Mouse (Mus musculus) yolk sac, embryonic 10.5 days (tissue): Measurements from ENCODE around the gene Dnmbp.
A peak's percentile ranks its signal among the peaks of the same experiment; 100 is the strongest.

Experiments used
- DNase-seq: peaks from one replicate; pipeline ENCODE4 v3.0.0-alpha.2; 2017; ENCODE audit warnings: low spot score

Gene Dnmbp

DNA sequence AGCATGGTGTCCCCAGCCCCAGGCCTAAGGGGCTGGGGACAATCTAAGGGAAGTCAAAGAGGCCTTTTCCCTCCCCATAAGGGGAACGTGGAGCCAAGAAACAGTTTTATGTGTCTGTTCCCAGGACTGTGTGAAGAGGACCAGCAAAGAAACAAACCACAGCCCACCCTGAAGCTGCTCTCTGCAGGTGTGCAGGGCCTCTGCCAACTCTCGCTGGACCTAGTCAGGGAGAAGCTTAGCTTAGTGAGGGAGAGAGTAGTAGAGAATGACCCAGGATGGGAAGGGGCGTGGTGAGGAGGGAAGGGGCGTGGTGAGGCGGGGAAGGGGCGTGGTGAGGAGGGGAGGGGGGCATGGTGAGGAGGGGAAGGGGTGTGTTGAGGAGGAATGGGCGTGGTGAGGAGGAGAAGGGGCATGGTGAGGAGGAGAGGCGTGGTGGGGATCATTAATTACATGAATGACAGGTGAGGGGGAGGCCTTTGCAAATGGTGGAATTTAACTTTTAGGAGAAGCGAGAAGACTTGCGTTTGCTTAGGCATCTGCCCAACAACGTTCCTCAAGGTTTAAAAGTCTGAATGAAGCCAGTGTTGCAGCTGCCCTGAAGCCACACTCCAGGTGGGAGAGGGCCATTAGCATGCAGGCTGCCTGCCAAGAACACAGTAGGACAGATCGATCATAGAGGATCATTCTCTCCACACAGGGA, 9.3 kb upstream of the Dnmbp start:
- DNase-seq: no peak

DNA sequence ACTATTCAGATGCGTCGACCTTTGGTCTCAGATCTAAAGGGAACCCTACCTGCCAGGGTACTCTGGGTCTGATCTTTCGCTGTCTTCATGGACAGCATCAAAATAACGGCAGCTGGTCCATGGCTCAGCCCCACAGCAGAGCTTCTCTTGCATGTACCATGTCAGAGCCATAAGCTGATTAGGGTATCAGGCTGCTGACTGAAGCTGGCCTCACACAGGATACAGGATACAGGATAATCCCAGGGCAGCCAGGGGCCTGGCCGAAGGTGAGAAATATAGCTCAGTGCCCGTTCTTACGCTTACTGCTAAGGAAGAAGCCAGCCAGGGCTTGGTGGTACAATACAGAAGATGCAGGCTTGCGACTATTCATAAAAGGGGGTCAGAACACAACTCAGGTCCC, 4.6 kb upstream of the Dnmbp start:
- no peak for DNase-seq

DNA sequence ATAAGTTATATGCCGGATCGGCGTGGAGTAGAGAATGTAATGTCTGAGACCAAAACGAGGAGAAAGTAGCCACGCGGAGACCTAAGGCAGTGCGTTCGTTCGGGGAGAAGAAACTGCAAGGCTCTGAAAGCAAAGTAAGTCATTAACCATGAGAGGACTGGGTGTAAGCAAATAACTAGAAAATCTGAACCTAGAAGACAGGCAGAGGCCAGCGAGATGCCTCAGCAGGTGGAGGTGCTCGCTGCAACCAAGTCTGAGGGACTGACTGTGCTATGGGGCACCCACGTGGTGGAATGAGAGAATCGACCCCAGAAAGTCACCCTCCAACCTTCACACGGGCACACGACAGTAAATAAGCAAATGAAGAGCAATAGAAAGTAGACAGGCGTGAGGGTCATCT, 3.1 kb upstream of the Dnmbp start:
- DNase-seq: peak; percentile 68

DNA sequence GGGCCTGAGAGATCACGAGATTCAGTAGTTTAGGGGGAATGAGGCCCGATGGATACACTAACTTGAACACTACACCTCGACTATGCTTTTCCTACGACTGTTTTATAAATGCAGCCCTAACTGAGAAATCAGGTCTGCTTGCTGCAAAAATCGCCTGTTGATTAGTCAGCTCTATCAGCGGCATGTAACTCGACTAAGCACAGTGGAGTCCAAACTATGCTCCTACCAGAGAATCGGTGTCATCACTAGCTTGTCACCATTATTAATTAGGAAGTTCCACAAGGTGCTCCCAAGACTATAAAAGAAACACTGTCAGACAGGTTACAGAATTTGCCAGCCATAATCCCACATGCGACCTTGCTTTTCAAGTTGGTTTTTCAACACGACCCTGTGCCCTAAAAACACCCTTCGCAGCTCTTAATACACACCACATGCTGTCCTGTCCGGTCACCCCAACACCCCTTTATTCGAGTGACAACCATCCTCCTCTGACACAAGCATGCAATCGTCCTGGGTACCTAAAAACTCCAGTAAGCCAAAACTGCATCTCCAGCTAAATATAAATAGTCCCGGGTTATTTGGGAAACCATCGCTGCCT, 721 bp downstream of the Dnmbp start:
- DNase-seq: no peak

DNA sequence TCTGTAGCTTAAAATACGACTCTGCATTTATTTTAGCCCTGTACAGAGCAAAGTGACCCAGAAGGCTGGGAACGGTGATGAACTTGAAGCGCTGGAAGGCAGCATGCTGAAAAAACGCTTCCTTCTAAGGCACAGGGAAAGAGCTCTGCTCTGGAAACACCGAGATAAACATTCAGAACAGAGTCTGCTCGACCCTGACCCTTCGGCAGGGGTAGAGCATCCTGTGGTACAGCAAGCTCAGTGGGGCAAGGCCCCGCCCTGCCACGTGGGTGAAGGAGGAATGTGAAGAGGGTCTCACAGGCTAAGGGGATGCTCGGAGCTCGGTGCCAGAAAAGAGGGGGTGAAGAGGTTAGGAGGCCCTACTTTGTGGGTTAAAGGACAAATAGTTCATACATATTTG, 1.6 kb downstream of the Dnmbp start:
- peak; percentile 67 for DNase-seq

DNA sequence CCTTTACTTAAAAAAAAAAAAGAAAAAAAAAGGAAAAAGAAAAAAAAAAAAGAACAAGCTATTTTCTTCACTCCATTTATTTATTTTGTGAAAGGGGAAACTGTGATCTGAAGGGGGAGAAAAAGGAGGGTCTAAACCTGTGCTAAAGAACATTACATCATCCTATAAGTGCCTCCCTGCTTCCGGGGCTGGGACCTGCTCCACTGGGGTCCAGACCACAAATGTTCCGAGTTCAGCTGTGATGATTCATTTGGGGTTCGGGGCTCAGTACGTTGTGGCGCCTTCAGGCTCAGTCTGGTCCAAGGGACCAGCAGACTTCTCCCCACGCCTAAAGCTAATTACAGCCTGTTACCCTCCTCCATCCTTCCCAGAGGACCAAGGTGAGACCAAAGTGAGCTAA, 9.1 kb downstream of the Dnmbp start:
- DNase-seq: no peak

DNA sequence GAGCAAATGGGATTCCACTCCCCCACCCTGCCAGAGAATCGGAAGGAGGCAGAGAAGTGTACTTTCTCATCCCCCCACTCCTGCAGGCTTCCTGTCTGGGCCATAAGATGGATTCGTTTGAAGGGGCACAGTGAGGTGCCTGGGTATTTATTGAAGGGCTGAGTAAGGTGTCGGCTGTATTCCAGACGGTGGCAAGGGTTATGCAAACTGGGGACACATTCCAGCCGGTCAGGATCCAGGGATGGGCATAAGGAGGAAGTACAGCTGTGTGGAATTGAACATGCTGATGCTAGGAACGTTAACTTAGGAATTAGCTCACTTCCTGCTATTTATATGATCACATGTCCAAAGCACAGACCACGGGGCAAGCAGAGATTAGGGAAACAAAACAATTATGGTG, 9.6 kb downstream of the Dnmbp start:
- DNase-seq: no peak

DNA sequence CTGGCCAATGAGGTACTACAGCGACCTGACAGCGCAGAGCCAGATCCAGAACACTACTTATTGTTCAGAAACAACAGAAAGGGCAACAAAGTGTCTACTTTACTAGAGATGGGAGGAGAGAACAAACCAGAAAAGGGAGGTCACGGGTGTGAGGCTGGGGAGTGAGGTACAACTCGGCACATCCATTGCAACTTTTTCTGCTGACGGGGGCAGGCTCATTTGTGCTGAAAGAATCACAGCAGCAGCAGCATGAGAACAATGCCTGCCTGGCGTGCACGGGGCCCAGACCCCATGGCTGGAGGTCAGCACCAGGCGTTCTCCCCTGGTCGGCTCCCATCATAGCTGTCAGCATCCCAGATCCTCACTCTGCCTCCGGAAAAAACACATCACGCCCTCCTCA, 10.1 kb downstream of the Dnmbp start:
- no peak for DNase-seq

DNA sequence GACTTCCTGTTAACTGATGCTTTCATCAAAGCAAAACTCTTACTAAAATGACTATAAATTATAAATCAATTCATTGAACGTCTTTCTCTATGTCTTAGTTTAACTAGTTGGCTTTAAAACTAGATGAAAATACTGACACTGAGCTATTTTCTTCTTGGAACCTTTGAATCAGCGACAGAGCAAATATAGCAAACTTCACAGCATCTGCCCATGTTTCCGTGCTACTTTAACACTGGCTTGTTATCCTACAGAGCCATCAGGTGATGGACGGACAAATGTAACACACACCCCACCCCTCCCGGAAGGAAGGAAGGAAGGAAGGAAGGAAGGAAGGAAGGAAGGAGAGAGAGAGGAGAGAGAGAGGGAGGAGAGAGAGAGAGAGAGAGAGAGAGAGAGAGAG, 12.0 kb downstream of the Dnmbp start:
- no peak for DNase-seq

DNA sequence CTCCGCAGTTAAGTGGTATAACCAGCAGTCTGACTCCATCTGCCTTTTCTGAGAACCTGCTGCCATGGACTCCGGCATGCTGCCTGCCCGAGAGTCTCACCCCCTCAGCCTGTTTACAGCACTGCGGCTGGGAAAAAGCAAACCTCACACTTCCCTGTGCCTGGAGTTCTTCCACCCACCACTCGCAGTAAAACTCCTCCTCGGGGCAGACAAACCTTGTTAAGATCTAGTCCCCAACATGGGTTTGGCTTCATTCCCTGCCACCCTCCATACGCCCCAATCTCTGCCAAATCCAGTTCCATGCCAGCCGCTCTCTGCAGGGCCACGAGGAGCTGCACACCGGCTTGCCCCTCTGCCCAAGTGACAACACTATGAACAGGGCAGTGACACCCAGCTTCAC, 12.9 kb downstream of the Dnmbp start:
- DNase-seq: no peak

DNA sequence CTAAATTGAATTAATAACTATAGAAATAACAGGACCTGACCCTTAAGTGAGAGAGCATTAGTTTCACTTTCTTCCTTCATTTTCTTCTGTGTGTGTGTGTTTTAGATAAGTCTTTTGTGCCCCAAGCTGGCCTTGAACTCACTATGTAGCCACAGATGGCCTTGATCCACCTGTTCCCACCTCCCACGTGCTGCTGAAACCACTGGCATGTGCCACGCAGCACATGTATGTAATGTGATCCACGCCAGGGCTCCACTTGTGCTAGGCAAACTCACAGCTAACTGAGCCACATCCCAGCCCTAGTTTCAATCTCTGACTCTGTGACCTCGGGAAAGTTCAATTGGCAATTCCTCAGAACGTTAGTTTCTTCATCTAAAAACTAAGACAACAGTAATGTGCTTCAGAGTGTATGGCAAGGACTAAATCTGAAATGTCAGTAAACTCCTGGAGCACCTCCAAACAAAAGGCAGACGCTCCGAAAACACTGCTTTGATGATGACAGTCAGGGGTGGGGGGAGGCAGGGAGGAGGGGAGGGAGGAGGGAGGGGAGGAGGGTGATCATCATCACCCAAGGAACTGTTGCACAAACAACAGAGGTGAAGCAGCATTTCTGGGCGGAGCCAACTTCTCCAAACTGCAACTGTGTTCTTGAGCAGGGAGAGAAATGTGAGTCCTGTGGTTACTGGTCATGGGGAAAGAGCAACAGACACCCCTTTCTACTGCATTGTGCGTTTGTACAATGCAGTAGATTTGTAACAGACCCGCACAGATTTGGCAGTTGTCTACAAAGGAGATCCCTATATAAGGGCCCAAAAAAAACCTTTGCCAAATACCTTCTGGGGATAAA, 13.6 kb downstream of the Dnmbp start:
- DNase-seq: no peak

DNA sequence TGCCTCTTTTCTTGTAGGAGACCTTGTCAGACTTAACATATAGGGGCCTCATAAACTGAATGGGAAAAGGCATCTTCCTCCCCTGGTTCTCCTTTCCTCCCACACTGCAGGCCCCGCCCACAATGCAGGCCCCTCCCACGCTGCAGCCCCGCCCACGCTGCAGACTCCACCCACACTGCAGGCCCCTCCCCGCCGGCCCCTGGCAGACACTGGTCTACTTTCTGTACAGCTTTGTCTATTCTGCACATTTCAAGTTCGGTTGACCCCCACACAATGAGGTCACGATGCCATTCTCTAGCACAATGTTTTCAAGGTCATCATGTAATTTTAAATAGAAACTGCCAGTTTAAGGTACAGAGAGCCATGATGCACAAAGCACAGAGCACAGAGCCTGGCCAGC, 15.6 kb downstream of the Dnmbp start:
- DNase-seq: no peak

DNA sequence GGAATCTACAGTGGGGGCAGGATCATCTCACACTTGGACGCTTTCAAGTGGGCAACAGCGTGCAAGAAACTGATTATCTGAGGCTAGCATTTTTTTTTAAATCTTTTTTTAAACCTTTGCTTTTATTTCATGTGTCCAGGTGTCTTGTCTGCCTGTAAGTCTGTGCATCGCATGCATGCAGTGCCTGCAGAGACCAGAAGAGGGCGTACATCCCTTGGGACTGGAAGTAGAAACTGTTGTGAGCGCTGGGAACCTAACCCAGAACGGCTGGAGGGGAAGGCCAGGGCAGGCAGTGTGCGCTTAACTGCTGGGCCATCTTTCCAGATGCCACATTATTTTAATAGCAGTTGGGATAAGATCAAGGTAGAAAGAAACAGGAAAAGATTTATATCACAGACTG, 17.0 kb downstream of the Dnmbp start:
- no peak for DNase-seq

DNA sequence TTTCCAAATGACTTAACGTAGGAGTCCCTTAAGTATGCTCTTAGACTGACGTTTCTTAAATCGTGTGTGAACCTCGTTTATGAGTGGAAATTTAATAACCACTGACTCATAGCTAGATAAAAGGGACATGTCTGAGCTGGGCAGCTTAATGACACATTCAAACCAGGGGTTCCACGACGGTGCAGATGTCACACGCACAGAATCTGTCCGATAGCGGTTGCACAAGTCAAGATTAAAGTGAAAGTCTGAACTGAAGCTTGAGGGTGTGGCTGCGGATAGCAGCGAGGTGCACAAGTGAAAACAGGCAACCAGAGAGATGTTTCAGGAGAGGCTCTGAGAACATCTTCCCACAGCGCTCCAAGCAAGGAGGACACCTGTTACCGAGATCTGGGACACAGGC, 18.6 kb downstream of the Dnmbp start:
- no peak for DNase-seq

DNA sequence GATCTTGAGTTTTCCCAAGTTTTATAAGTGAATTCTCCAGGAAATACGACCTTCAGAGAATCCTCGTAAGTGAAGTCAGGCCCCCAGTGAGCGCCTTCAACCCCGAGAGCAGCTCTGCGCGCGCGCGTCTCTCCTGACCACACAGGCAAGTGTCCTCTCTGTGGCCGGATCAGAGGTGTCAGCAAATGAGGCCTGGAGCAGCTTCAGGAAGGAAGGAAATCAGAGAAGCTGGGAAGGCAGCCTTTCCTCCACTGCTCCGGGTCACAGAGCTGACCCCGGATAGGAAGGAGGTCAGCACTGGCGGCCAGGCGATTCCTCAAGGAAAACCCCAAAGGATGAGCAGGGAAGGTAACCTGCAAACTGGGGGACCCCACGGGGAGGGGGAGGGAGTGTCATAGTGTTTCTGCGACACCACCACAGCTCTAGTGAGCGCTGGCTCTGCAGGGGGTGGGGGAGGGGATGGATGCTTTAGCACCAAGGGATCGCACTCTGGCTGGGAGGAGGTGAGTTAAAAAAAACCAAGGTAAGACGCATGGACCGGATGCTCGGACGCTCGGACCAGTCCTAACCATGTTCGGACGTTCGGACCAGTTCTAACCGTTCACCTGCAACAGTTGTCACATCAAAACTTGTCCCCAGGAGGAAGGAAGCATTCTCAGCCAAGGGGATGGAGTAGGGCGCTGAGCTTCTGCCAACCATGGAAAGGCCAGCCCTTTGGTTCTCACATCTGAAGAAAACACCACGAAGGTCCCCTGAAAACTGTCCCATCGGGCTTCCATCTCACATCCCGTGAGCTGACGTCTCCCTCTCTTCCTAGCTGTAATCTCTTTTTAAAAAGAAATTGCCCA, 19.3 kb downstream of the Dnmbp start:
- peak; percentile 74 for DNase-seq

DNA sequence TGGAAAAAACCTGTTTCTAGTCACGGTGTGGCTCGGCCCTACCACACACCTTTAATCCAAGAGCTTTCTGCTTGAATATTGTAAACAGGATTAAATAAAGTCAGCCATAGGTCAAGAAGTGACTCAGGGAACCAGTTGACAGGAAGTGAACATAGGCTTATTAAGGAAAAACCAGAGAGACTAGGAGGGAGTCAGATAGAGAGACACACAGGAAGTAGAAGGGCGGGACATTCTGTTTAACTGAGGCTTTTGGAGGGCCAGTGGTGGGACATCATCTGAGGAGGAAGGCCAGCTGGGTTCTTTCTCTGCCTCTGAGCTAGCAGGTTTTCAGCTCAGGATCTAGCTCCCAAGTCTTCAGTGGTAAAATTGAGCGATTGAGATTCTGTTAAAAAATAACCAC, 20.1 kb downstream of the Dnmbp start:
- DNase-seq: no peak

DNA sequence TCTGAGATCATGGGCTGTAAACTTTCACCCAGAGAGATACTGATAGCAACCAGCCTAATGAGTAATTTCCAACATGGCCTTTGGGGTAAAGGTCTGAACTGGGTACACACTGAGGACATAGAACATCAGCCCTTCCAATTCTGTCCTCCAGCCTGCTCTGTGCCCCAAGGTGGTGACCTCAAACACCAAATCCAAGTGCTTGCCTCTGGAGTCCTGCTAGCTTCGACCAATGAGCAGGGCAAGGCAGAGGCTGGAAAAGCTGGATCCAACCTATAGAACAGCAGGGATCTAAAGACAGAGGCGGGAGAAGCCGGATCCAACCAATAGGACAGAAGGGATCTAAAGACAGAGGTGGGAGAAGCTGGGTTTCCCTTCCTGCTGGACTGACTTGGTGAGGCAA, 21.2 kb downstream of the Dnmbp start:
- peak; percentile 64 for DNase-seq

DNA sequence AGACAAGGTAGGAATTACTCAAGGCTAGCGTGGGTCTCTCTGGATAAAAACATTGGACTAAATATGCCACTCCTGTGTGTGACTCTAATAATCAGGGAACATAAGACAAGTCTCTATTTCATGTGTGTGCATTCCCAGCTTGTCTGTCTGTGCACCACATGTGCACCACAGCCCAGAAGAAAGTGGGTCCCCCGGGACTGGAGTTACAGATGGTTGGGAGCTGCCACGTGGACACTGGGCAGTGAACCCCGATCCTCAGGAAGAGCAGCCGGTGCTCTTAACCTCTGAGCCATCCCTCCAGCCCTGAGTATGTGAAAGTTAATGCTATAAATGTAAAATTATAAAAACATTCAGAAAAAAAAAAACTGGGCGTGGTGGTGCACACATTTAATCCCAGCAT, 22.2 kb downstream of the Dnmbp start:
- no peak for DNase-seq

DNA sequence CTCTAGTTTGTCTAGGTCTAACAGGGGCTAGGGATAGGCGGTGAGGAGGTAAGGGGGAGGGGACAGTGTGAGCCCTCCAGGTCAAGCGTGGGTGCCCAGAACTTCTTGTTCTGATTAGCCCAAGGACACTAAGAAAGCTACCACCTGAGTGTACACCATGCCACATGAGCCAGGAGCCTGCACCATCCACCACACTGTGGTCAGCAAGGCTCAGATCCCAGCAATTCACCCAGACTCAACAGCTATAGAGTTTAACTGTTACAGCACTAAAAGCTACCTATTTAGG, 22.6 kb downstream of the Dnmbp start:
- no peak for DNase-seq

DNA sequence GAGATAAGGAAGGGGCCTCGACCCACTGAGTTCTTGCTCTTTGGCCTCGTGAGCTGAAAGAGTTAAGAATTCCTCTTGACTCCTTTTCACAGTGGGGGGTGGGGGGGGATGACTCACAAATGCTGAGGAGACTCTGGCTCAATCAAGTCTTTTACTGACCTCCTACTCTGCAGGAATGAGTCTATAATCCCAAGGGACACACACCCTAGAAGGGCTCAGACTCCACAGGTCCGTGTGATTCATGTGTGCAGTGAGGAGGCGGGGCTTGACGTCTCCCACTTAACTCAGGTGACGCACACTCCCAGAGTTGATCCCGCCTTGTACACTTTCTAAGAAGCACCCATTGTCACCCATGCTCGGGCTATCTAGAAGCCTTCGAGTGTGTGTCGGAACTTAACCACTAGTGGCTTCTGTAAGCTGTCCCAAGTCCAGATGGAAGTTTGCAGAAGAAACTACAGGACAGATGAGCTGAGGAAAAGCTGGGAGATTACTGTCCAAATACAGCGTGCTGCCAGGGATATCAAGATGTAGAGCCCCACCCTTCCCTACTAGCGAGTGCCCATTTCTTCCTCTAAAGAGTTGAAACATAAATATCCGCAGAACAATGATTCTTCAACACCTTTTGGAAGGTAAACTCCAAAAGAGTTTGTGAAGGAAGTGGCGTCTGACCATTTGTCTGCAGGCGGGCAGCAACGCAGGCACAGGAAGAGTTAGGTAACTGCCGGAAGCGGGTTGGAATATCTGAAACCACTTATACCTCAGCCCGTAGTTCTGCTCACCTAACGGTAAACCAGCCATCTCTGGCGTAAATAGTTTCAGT, 23.2 kb downstream of the Dnmbp start:
- peak; percentile 76 for DNase-seq

DNA sequence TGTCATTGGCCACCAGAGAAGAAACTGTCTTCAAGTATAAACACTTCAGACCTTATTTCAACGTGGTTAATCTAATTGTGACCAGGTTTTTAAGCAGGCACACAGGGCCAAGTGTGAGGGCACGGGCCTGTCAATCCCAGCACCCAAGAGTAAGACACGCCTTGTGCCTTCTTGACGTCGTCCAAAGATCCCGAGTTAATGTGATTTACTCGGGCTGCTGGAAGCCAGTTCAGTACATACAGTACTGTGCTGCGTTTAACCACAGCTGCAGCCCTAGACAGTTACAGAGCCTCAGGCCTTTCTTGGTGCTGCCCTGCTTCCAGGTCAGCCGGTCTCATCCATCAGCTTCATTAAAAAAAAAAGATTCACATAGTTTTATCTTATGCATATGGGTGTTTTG, 24.6 kb downstream of the Dnmbp start:
- DNase-seq: no peak

DNA sequence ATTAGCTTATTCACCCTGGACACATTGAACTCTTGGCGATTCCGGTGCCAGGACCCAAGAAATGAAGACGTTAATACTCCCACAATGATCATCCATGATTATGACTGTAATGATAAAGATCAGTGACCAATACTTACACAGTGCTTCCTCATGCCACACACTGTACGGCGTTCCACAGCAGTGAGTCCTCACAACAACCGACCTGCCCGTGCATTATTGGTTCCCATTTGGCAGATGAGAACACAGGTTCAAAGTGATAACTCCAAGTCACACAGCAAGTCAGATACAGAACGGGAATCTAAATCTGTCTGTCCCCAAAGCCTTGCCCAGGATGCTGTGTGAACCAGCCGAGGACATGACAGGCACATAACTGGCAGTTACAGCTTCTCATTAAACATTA, 25.0 kb downstream of the Dnmbp start:
- no peak for DNase-seq
